Mouse (Mus musculus) embryonic facial prominence, embryonic 14.5 days (tissue): Measurements from ENCODE around the gene Cep63. TPM values are rescaled to one million over a fixed set of nuclear protein-coding genes. Genes with fewer than 3 reads are reported as not detected.

ENCODE experiments used
- ATAC-seq: fragments of 200-750 bp; cut with Nextera tagmentation; 2 replicates; pipeline ENCODE4 v1.8.0; 2017; ENCODE audit warnings: low read depth, moderate number of reproducible peaks, moderate TSS enrichment
- DNase-seq: peaks from one replicate; pipeline ENCODE4 v3.0.0-alpha.2; 2015; ENCODE audit warnings: low spot score
- H3K27ac ChIP-seq: fragments of 300-500 bp; sonication (generic); replicated peaks from 2 replicates; pipeline ENCODE4 v1.5.1; 2014; ENCODE audit warnings: low read depth, mild to moderate bottlenecking, low read length, moderate library complexity
- H3K27me3 ChIP-seq: fragments of 300-500 bp; sonication (generic); replicated peaks from 2 replicates; pipeline ENCODE4 v1.6.1; 2014; ENCODE audit warnings: low read length; ENCODE audit not compliant: control insufficient read depth, insufficient read depth
- H3K36me3 ChIP-seq: fragments of 300-500 bp; sonication (generic); 2 replicates; pipeline ENCODE4 v1.6.1; 2014; ENCODE audit warnings: low read length, mixed read lengths; ENCODE audit not compliant: control insufficient read depth, insufficient read depth
- H3K4me1 ChIP-seq: fragments of 300-500 bp; sonication (generic); 2 replicates; pipeline ENCODE4 v1.6.1; 2014; ENCODE audit warnings: antibody characterized with exemption, low read length; ENCODE audit not compliant: control insufficient read depth, insufficient read depth
- H3K4me2 ChIP-seq: fragments of 300-500 bp; sonication (generic); 2 replicates; pipeline ENCODE4 v1.6.1; 2014; ENCODE audit warnings: low read depth, mild to moderate bottlenecking, low read length, moderate library complexity, mixed read lengths
- H3K4me3 ChIP-seq: fragments of 300-500 bp; sonication (generic); 2 replicates; pipeline ENCODE4 v1.5.1; 2014; ENCODE audit warnings: low read depth, mild to moderate bottlenecking, low read length
- H3K9ac ChIP-seq: fragments of 300-500 bp; sonication (generic); 2 replicates; pipeline ENCODE4 v1.6.1; 2014; ENCODE audit warnings: low read depth, mild to moderate bottlenecking, low read length, moderate library complexity, mixed read lengths
- H3K9me3 ChIP-seq: fragments of 300-500 bp; sonication (generic); 2 replicates; pipeline ENCODE4 v1.6.1; 2016; ENCODE audit warnings: low read length; ENCODE audit not compliant: control insufficient read depth
- WGBS: fragments of 180-500 bp; shearing (Covaris S2); extraction: QIAGEN DNeasy Blood & Tissue Kit; methylation state at CpG from one replicate; pipeline ENCODE4 v1.1.7; 2014; 5-methylcytosine and 5-hydroxymethylcytosine counted together
- polyA plus RNA-seq: library from polyadenylated mRNA; unstranded; fragments of >200 nt; fragmentation: Nextera tagmentation; extraction: Ambion mirVana; gene quantifications from 2 replicates; pipeline ENCODE4 v1.2.1, GENCODE M21; 2014

Cep63 gene
- polyA plus RNA-seq, 1 experiment from 2014 or later = 40.7 TPM

GRCm38 (mm10) chr9:102607471-102607870, 18.9 kb downstream of the Cep63 start:
- no peak overlapping the region for H3K27ac ChIP-seq
- no peak overlapping the region for H3K9ac ChIP-seq
- DNase-seq (no peak), ATAC-seq (no peak)
- WGBS = 70% methylated on average over 5 of the region's 5 CpGs
- H3K36me3 ChIP-seq = peaks cover 40% of the 10 kb centered on the region
- H3K4me2 ChIP-seq = no peak overlapping the region
- H3K9me3 ChIP-seq = no peaks in the 10 kb centered on the region
- H3K27me3 ChIP-seq = no peaks in the 10 kb centered on the region
- H3K4me3 ChIP-seq = no peak overlapping the region
- H3K4me1 ChIP-seq = no peaks in the 10 kb centered on the region

- Histone ChIP-seq H3K4me3 (no peak overlapping the region), H3K9ac (no peak overlapping the region), H3K36me3 (peaks cover 31% of the 10 kb centered on the region), H3K27me3 (no peaks in the 10 kb centered on the region), H3K9me3 (no peaks in the 10 kb centered on the region), H3K4me1 (no peaks in the 10 kb centered on the region), H3K27ac (no peak overlapping the region), H3K4me2 (no peak overlapping the region)
- WGBS = 73% methylated on average over 6 of the region's 6 CpGs
- DNase-seq (no peak), ATAC-seq (no peak)
These were observed 21.2 kb downstream of the Cep63 start for GRCm38 (mm10) chr9:102605162-102605561.

GRCm38 (mm10) chr9:102601666-102602065, 24.7 kb downstream of the Cep63 start:
- DNase-seq = no peak
- H3K4me3 ChIP-seq = no peak overlapping the region
- no peaks in the 10 kb centered on the region for H3K9me3 ChIP-seq
- WGBS = 88% methylated on average over 2 of the region's 2 CpGs
- H3K27ac ChIP-seq = no peak overlapping the region
- no peak for ATAC-seq
- no peaks in the 10 kb centered on the region for H3K27me3 ChIP-seq
- no peak overlapping the region for H3K9ac ChIP-seq
- H3K4me2 ChIP-seq = no peak overlapping the region
- H3K36me3 ChIP-seq = peaks cover 21% of the 10 kb centered on the region
- no peaks in the 10 kb centered on the region for H3K4me1 ChIP-seq

GRCm38 (mm10) chr9:102601187-102601586, 25.1 kb downstream of the Cep63 start:
- ATAC-seq = no peak
- no peaks in the 10 kb centered on the region for H3K9me3 ChIP-seq

GRCm38 (mm10) chr9:102595662-102596436, 30.5 kb downstream of the Cep63 start:
- 85% methylated on average over 8 of the region's 8 CpGs for WGBS
- DNase-seq (no peak), ATAC-seq (no peak)
- Histone ChIP-seq H3K27me3 (no peaks in the 10 kb centered on the region), H3K27ac (no peak overlapping the region), H3K36me3 (peaks cover 32% of the 10 kb centered on the region), H3K4me3 (no peak overlapping the region), H3K9ac (no peak overlapping the region), H3K4me1 (no peaks in the 10 kb centered on the region), H3K9me3 (no peaks in the 10 kb centered on the region), H3K4me2 (no peak overlapping the region)

More at GRCm38 (mm10) chr9:102601187-102601586, 25.1 kb downstream of the Cep63 start:
- Histone ChIP-seq H3K36me3 (peaks cover 25% of the 10 kb centered on the region), H3K4me3 (no peak overlapping the region), H3K27me3 (no peaks in the 10 kb centered on the region), H3K9ac (no peak overlapping the region), H3K27ac (no peak overlapping the region), H3K4me1 (no peaks in the 10 kb centered on the region), H3K4me2 (no peak overlapping the region)
- WGBS = 83% methylated on average over 2 of the region's 2 CpGs
- DNase-seq = no peak

- Histone ChIP-seq H3K4me2 (no peak overlapping the region), H3K9me3 (no peaks in the 10 kb centered on the region), H3K9ac (no peak overlapping the region), H3K27ac (no peak overlapping the region), H3K36me3 (peaks cover 29% of the 10 kb centered on the region), H3K27me3 (no peaks in the 10 kb centered on the region), H3K4me3 (no peak overlapping the region), H3K4me1 (no peaks in the 10 kb centered on the region)
- 58% methylated on average over 6 of the region's 6 CpGs for WGBS
- ATAC-seq (0 out of 2 replicates have a peak, but pooled peaks have one; percentile 47), DNase-seq (peak; percentile 29)
These were observed 31.5 kb downstream of the Cep63 start for GRCm38 (mm10) chr9:102594667-102595393.

- Histone ChIP-seq H3K27ac (no peak overlapping the region), H3K9ac (no peak overlapping the region), H3K27me3 (no peaks in the 10 kb centered on the region), H3K36me3 (peaks cover 51% of the 10 kb centered on the region), H3K4me2 (no peak overlapping the region), H3K9me3 (no peaks in the 10 kb centered on the region), H3K4me1 (no peaks in the 10 kb centered on the region), H3K4me3 (no peak overlapping the region)
- no peak for ATAC-seq
- DNase-seq = no peak
- WGBS = 75% methylated on average over 5 of the region's 5 CpGs
These were observed 39.0 kb downstream of the Cep63 start for GRCm38 (mm10) chr9:102587347-102587746.

- Histone ChIP-seq H3K4me2 (no peak overlapping the region), H3K36me3 (peaks cover 28% of the 10 kb centered on the region), H3K27ac (no peak overlapping the region), H3K9ac (no peak overlapping the region), H3K9me3 (no peaks in the 10 kb centered on the region), H3K4me1 (no peaks in the 10 kb centered on the region), H3K4me3 (no peak overlapping the region), H3K27me3 (no peaks in the 10 kb centered on the region)
- DNase-seq (no peak), ATAC-seq (no peak)
- 78% methylated on average over 12 of the region's 12 CpGs for WGBS
These were observed 44.3 kb downstream of the Cep63 start for GRCm38 (mm10) chr9:102581921-102582469.
